Mouse (Mus musculus) neural tube, embryonic 14.5 days (tissue): Measurements from ENCODE around the gene Gm47791. TPM values are rescaled to one million over a fixed set of nuclear protein-coding genes. Genes with fewer than 3 reads are reported as not detected.

Experiments used
- ATAC-seq: fragments of 200-750 bp; cut with Nextera tagmentation; 2 replicates; pipeline ENCODE4 v1.8.0; 2017; ENCODE audit warnings: low read depth, mild to moderate bottlenecking, moderate TSS enrichment, moderate library complexity
- H3K27ac ChIP-seq: fragments of 300-500 bp; sonication (generic); 2 replicates; pipeline ENCODE4 v1.5.1; 2014; ENCODE audit warnings: low read depth, mild to moderate bottlenecking, control low read depth, low read length, moderate library complexity, mixed read lengths
- H3K27me3 ChIP-seq: fragments of 300-500 bp; sonication (generic); 2 replicates; pipeline ENCODE4 v1.6.1; 2014; ENCODE audit warnings: low read length; ENCODE audit not compliant: control insufficient read depth, insufficient read depth
- H3K36me3 ChIP-seq: fragments of 300-500 bp; sonication (generic); 2 replicates; pipeline ENCODE4 v1.6.1; 2014; ENCODE audit warnings: low read length, mixed read lengths; ENCODE audit not compliant: control insufficient read depth, insufficient read depth
- H3K4me1 ChIP-seq: fragments of 300-500 bp; sonication (generic); 2 replicates; pipeline ENCODE4 v1.6.1; 2014; ENCODE audit warnings: low read length; ENCODE audit not compliant: control insufficient read depth, insufficient read depth
- H3K4me2 ChIP-seq: fragments of 300-500 bp; sonication (generic); 2 replicates; pipeline ENCODE4 v1.6.1; 2014; ENCODE audit warnings: mild to moderate bottlenecking, low read depth, low read length, control low read depth
- H3K4me3 ChIP-seq: fragments of 300-500 bp; sonication (generic); 2 replicates; pipeline ENCODE4 v1.5.1; 2014; ENCODE audit warnings: low read depth, low read length, control low read depth, mixed read lengths
- H3K9ac ChIP-seq: fragments of 300-500 bp; sonication (generic); replicated peaks from 2 replicates; pipeline ENCODE4 v1.6.1; 2014; ENCODE audit warnings: low read depth, mild to moderate bottlenecking, control low read depth, low read length, mixed read lengths
- H3K9me3 ChIP-seq: fragments of 300-500 bp; sonication (generic); 2 replicates; pipeline ENCODE4 v1.6.1; 2016; ENCODE audit warnings: low read length; ENCODE audit not compliant: control insufficient read depth
- WGBS: fragments of 180-500 bp; shearing (Covaris S2); extraction: QIAGEN DNeasy Blood & Tissue Kit; methylation state at CpG from one replicate; pipeline ENCODE4 v1.1.7; 2014; 5-methylcytosine and 5-hydroxymethylcytosine counted together
- polyA plus RNA-seq: library from polyadenylated mRNA; unstranded; fragments of >200 nt; fragmentation: Nextera tagmentation; extraction: Ambion mirVana; gene quantifications from 2 replicates; pipeline ENCODE4 v1.2.1, GENCODE M21; 2014

Gene Gm47791
- polyA plus RNA-seq, 1 experiment from 2014 or later, result not detected

- WGBS, result 82% methylated on average over 3 of the region's 3 CpGs
- Histone ChIP-seq H3K9ac (no peak overlapping the region), H3K27me3 (no peaks in the 10 kb centered on the region), H3K27ac (no peak overlapping the region), H3K9me3 (no peaks in the 10 kb centered on the region), H3K4me3 (no peak overlapping the region), H3K4me1 (peaks cover under 1% of the 10 kb centered on the region; the same call in 1 of the 2 replicates), H3K4me2 (no peak overlapping the region), H3K36me3 (no peaks in the 10 kb centered on the region)
- no peak for ATAC-seq
These were observed 22.1 kb upstream of the Gm47791 start for GRCm38 (mm10) chr1:82793110-82793509.

- ATAC-seq, result no peak
- no peaks in the 10 kb centered on the region for H3K4me1 ChIP-seq
- no peak overlapping the region for H3K4me3 ChIP-seq
- H3K4me2 ChIP-seq, result no peak overlapping the region
- 92% methylated on average over 6 of the region's 6 CpGs for WGBS
- H3K9ac ChIP-seq, result no peak overlapping the region
- no peaks in the 10 kb centered on the region for H3K9me3 ChIP-seq
- no peak overlapping the region for H3K27ac ChIP-seq
- H3K36me3 ChIP-seq, result no peaks in the 10 kb centered on the region
- no peaks in the 10 kb centered on the region for H3K27me3 ChIP-seq
These were observed 21.2 kb upstream of the Gm47791 start for GRCm38 (mm10) chr1:82792238-82792637.

GRCm38 (mm10) chr1:82791105-82791504 lies 20.1 kb upstream of the Gm47791 start:
- H3K4me2 ChIP-seq, result no peak overlapping the region
- H3K9me3 ChIP-seq, result no peaks in the 10 kb centered on the region
- H3K36me3 ChIP-seq, result no peaks in the 10 kb centered on the region
- H3K27me3 ChIP-seq, result no peaks in the 10 kb centered on the region
- H3K9ac ChIP-seq, result no peak overlapping the region
- H3K4me1 ChIP-seq, result no peaks in the 10 kb centered on the region
- 91% methylated on average over 11 of the region's 11 CpGs for WGBS
- ATAC-seq, result no peak
- no peak overlapping the region for H3K4me3 ChIP-seq
- no peak overlapping the region for H3K27ac ChIP-seq

- Histone ChIP-seq H3K4me3 (no peak overlapping the region), H3K36me3 (no peaks in the 10 kb centered on the region), H3K9me3 (no peaks in the 10 kb centered on the region), H3K4me1 (no peaks in the 10 kb centered on the region), H3K27ac (no peak overlapping the region), H3K9ac (no peak overlapping the region), H3K27me3 (no peaks in the 10 kb centered on the region), H3K4me2 (no peak overlapping the region)
- WGBS, result 61% methylated on average over 7 of the region's 7 CpGs
- no peak for ATAC-seq
These were observed 17.0 kb upstream of the Gm47791 start for GRCm38 (mm10) chr1:82788070-82788469.

- H3K4me1 ChIP-seq, result no peaks in the 10 kb centered on the region
- H3K27me3 ChIP-seq, result no peaks in the 10 kb centered on the region
- no peaks in the 10 kb centered on the region for H3K36me3 ChIP-seq
- no peak overlapping the region for H3K27ac ChIP-seq
- no peak overlapping the region for H3K4me2 ChIP-seq
- H3K4me3 ChIP-seq, result no peak overlapping the region
- H3K9me3 ChIP-seq, result no peaks in the 10 kb centered on the region
- WGBS, result 10% methylated on average over 2 of the region's 2 CpGs
- peak; percentile 95 for ATAC-seq
- H3K9ac ChIP-seq, result no peak overlapping the region
These were observed 16.4 kb upstream of the Gm47791 start for GRCm38 (mm10) chr1:82787414-82787813.

DNA sequence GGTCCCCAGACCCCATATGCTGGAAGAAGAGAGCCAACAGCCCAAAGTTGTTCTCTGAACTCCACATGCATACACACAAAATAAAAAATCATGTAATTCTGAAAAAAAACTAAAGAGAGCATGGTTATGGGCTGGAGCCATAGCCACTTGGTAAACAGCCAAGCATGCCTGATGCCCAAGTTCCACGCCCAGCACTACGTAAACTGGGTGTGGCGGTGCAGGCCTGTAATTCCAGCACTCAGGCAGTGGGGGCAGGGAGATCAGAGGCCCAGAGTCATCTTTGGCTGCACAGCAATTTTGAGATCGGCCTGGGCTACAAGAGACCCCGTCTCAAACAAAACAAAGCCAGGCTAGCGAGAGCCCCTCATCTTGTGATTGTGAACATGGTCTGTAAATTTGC lies 14.5 kb upstream of the Gm47791 start:
- Histone ChIP-seq H3K4me2 (no peak overlapping the region), H3K9me3 (no peaks in the 10 kb centered on the region), H3K27ac (no peak overlapping the region), H3K4me3 (no peak overlapping the region), H3K27me3 (no peaks in the 10 kb centered on the region), H3K9ac (no peak overlapping the region), H3K4me1 (no peaks in the 10 kb centered on the region), H3K36me3 (no peaks in the 10 kb centered on the region)
- no peak for ATAC-seq
- 70% methylated on average over 6 of the region's 6 CpGs for WGBS

GRCm38 (mm10) chr1:82783559-82783958 lies 12.5 kb upstream of the Gm47791 start:
- Histone ChIP-seq H3K4me1 (no peaks in the 10 kb centered on the region), H3K27ac (no peak overlapping the region), H3K4me2 (no peak overlapping the region), H3K36me3 (no peaks in the 10 kb centered on the region), H3K27me3 (no peaks in the 10 kb centered on the region), H3K9ac (no peak overlapping the region), H3K9me3 (no peaks in the 10 kb centered on the region), H3K4me3 (no peak overlapping the region)
- 70% methylated on average over 3 of the region's 3 CpGs for WGBS
- ATAC-seq, result no peak

- Histone ChIP-seq H3K36me3 (no peaks in the 10 kb centered on the region), H3K9me3 (no peaks in the 10 kb centered on the region), H3K4me3 (no peak overlapping the region), H3K4me1 (no peaks in the 10 kb centered on the region), H3K27ac (no peak overlapping the region), H3K9ac (no peak overlapping the region), H3K4me2 (no peak overlapping the region), H3K27me3 (no peaks in the 10 kb centered on the region)
- no peak for ATAC-seq
- WGBS, result 78% methylated on average over 6 of the region's 6 CpGs
These were observed 8.4 kb upstream of the Gm47791 start for GRCm38 (mm10) chr1:82779388-82779966.

GRCm38 (mm10) chr1:82775293-82775692 lies 4.2 kb upstream of the Gm47791 start:
- H3K4me3 ChIP-seq, result no peak overlapping the region
- WGBS, result 91% methylated on average over 4 of the region's 4 CpGs
- ATAC-seq, result no peak

More at GRCm38 (mm10) chr1:82775293-82775692, 4.2 kb upstream of the Gm47791 start:
- H3K4me2 ChIP-seq, result no peak overlapping the region
- no peaks in the 10 kb centered on the region for H3K9me3 ChIP-seq
- no peaks in the 10 kb centered on the region for H3K27me3 ChIP-seq
- H3K27ac ChIP-seq, result no peak overlapping the region
- H3K9ac ChIP-seq, result no peak overlapping the region
- no peaks in the 10 kb centered on the region for H3K36me3 ChIP-seq
- no peaks in the 10 kb centered on the region for H3K4me1 ChIP-seq
